Mouse (Mus musculus): ENCODE results near the gene Themis2. TPM values are rescaled to one million over a fixed set of nuclear protein-coding genes. Genes with fewer than 3 reads are reported as not detected.

The Themis2 gene
- total RNA-seq, 2 experiments from 2014 or later, result 0.89 to 1.3 TPM

Other genes starting within 250 kb of the Themis2 start
- gene Ptafr, start 232.3 kb downstream of the Themis2 start, total RNA-seq (2021), result 1 to 10 TPM; 1.1 to 1.8 TPM
- 10 to 100 TPM; 27.4 to 30.4 TPM for gene Eya3, start 157.4 kb downstream of the Themis2 start, total RNA-seq (2021)
- 1 to 10 TPM; 2.7 to 3.6 TPM for gene Xkr8, start 63.8 kb downstream of the Themis2 start, total RNA-seq (2021)
- gene Smpdl3b, start 39.1 kb downstream of the Themis2 start, total RNA-seq (2021), result 1 to 10 TPM; 2.5 to 5.0 TPM
- gene Rpa2, start 28.1 kb downstream of the Themis2 start, total RNA-seq (2021), result 10 to 100 TPM; 13.3 to 14.9 TPM
- gene Ppp1r8, start 46.8 kb upstream of the Themis2 start, total RNA-seq (2021), result 10 to 100 TPM; 42.7 to 45.9 TPM
- gene Stx12, start 88.1 kb upstream of the Themis2 start, total RNA-seq (2021), result 100 to 1,000 TPM in 1 of 2 experiments, 10 to 100 TPM in 1; 96.5 to 101 TPM
- gene Fam76a, start 126.2 kb upstream of the Themis2 start, total RNA-seq (2021), result 10 to 100 TPM; 49.9 to 57.7 TPM
- gene Fgr, start 177.7 kb upstream of the Themis2 start, total RNA-seq (2021), result under 1 TPM in 1 of 2 experiments, not detected in 1; 0.17 TPM
- gene Ahdc1, start 214.9 kb upstream of the Themis2 start, total RNA-seq (2021), result 100 to 1,000 TPM in 1 of 2 experiments, 10 to 100 TPM in 1; 91.3 to 110 TPM

Measured in left cerebral cortex, postnatal 36 days (tissue).